Mouse (Mus musculus) heart, adult 8-10 months (tissue): ENCODE measurements around the gene Smtnl2. TPM values are rescaled to one million over a fixed set of nuclear protein-coding genes. Genes with fewer than 3 reads are reported as not detected.
A peak's percentile ranks its signal among the peaks of the same experiment; 100 is the strongest.

Experiments used
- DNase-seq: peaks from one replicate; pipeline ENCODE4 v3.0.0; 2022; ENCODE audit warnings: low spot score
- total RNA-seq, 4 experiments: library from RNA; stranded (reverse); gene quantifications; 2 replicates each; pipeline ENCODE4 v1.2.4; 2022

Gene Smtnl2
- total RNA-seq, 4 experiments from 2014 or later, result 13.6 to 18.9 (median 16.5) TPM

DNA sequence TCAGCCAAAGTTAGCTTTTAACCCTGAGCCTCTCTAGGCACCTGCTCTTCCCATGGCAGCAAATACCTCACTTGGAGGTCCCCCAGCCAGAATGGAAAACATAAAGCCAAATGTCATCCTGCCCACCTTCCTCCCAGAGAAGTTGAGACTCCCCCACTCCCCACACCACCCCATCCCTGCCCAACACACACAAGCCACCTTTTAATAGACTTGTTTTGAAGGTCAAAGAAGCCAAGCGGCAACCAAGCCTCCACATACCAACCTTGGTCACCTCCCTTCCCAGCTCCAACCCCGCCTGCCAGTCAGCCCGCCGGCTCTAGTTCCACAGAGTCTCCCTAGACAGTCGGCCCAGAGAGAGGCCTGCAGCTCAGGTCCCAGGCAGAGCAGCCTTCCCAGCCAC is 9.5 kb downstream of the Smtnl2 start:
- DNase-seq, result no peak

DNA sequence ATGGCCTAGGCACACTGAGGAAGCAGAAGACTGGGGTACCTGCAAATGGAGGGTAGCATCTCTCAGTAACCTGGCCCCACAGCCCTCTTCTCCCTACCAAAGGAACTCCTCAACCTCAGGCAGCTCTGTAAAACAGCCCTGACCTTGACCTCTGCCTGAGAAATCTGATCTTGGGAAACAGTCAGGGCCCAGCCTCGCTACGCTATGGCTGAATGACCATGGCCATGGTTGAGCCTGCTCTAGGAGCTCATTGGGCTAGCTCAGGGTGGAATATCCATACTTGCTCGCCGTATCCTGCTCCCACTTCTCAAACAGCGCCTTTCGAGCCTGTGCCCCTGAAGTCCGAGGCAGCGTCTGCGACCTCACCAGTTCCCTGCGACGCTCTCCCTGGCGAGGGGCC is 10.4 kb downstream of the Smtnl2 start:
- no peak for DNase-seq

DNA sequence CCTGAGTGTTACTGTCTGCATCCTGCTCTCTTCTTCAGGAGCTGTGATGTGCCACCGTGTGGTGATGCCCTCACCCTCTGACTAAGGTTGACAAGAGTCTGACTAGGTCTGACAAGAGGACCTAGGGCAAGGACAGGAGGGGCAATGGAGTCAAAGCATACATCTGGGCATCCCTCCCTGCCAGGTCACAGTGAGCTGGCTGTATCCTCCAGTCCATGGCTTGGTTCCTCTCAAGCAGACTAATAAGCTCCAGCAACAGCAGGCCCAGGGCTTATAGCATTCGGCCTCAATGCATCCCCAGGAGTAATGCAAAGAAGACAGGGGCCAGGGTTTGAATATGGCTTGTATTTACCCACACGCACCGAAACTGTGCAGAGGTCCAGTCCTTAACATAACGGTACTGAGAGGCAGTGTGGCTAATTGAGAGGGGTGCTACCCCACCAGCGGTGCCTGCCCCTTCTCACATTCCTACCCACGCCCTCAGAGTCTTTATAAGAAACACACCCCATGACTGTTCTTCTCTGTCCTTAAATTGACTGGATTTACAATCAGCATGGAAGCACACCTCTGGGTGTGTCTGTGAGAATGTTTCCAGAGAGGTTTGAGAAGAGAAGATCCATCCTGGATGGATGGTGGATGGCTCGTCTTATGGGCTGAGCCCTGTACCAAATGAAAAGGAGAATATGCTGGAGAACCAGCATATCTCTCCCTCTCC is 13.5 kb downstream of the Smtnl2 start:
- no peak for DNase-seq

DNA sequence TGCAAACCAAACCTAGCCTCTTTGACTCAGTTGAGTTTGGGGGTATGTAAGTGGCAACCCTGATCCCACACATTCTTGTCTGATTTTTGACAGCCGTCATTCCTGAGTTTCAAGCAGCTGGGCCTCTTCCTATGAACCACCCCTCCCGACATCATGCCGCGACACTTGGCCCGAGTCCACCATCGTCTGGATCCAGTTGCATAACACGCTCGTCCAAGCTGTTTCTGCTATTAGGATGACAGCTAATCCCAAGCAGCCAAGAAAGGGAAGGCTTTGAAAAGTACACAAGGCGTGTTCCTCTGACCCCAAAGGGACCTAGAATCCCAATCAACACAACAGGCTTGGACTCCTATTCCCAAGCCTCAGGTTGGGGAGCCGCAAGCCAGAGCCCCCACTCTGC is 14.4 kb downstream of the Smtnl2 start:
- DNase-seq, result peak; percentile 90

DNA sequence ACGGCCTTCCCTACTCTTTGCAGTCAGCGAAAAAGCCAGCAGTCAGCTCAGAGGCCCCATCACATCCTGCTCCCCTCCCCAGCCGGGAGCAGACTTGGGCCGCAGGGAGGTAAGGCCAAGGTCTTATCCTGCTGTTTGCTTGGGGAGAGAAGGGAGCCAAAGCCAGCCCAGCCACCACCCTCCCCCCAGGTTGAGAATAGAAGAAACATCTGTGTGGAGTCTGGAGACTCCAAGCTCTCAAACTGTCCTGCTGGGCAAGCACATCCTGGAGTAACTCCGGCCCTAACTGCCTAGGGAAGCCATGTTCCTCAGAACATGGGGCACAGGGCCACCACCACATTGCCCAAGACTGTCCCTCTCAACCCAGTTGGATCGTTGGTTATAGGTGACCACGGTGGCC is 14.9 kb downstream of the Smtnl2 start:
- peak; percentile 67 for DNase-seq

DNA sequence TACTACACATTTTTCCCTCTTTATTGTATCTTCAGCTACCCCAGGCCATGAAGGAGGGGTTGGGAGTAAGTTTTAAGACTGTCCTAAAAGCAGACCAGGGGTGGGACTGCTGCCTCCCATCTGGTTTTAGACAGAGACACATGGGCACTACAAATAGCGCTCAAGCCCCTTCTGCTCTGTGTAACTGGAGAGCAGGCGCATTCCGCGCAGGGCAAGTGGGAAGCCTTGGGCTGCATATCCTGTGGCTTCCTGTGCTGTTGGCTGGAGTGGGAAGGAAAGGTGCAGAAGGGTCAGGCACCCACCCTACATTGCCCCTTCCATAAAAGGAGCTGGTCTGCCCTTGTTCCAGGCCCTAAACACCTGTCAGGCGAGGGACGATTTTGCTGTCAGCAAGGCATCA is 15.9 kb downstream of the Smtnl2 start:
- no peak for DNase-seq

DNA sequence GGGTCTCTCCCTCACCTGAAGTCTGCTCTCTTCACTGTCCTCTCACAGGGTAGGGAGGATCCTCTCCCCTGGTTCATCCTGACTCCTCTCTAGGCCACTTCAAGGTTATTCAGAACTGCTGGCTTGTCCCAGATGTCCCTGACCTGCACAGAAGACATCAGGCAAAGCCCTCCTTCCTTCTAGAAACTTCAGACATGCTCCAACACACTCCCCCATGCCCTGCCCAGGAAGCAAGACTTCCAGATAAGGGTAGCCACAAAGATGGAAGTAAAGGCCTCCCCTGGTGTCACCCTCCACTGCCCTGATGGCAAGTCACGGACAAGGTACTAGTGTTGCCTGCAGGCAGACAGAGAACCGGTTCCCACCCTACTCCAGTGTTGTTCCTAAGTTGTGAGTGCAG is 16.8 kb downstream of the Smtnl2 start:
- DNase-seq, result no peak

DNA sequence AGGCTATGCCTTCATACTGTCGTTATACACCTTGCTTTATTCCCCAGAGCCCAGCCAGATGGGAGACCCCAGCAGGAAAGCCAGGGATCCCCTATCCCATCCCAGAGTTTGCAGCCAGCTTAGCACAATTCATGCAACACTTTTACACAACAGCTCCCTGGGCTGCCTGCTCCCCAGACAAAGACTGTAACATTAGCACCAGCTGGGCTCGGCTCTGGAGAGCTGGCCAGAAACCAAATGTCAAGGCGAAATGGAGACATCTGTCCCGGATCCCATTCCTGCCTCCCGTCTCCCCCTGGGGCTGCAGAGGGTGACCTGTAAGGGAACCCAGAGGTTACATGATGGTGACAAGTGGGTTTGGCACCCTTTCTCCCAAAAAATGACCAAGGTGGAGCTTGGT is 17.8 kb downstream of the Smtnl2 start:
- no peak for DNase-seq

DNA sequence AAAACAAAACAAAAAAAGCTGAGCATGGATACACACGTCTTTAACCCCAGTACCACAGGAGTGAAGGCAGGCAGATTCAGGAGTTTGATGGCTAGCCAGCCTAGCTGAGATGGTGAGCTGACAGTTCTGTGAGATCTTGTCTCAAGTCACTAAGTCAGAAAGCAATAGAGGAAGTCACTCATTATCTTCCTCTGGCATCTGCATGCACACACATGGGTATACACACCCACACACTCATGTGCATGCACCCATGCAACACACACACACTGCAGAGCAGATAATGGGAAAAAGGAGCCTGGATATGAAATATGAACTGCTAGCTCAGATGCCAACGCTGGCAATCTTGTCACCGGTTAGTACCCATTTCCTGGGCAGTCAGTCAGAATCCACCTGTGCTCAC is 18.3 kb downstream of the Smtnl2 start:
- DNase-seq, result no peak

DNA sequence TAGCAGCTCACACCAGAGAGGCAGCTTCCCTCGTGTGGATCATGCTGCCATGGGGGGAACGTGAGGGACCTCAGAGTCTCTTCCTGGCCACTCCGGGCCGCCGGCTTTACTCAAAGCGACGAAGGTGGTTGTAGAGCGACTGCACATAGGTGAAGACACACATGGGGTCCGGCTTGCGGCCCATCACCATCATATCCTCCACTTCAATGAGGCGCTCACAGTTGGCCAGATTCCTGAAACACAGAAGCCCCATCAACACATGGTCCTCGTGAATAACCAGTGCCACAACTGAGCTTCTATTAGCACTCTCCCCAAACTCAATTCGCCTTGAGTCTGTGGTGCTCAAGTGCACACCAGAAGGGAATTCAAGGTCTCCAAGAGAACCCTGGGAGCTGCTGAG is 20.3 kb downstream of the Smtnl2 start:
- no peak for DNase-seq

DNA sequence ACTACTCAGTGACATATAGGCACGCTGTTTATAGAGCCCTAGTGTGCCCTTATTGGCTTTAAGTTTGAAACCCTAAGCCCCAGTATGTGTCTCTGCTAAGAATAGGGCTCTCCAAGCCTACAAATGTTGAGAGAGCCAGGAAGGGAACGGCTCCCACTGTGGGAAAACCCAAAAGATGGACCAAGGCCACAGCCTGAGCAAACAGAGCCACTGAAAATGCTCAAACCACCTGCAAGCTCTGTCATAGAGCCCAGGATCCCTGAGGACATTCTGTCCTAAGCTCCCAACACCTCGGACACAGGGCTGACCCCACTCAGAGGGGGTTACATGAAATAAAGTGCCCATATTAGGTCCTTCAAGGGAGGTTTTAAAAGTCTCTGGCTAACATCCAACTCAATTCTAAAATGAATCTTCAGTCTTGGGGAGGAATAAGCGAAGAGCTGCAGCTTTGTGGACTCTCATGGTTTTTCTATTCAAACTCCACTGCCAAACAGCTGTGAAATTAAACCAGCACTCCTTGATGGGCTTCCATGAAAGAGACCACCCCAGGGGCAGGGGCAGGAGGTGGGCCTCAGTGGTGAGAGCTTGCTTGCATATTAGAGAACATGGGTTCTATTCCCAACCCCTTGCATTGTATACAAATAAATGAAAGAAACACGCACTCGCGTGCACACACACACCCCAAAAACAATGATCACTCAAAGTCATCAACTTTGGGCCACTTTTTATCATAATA is 21.9 kb downstream of the Smtnl2 start:
- no peak for DNase-seq

DNA sequence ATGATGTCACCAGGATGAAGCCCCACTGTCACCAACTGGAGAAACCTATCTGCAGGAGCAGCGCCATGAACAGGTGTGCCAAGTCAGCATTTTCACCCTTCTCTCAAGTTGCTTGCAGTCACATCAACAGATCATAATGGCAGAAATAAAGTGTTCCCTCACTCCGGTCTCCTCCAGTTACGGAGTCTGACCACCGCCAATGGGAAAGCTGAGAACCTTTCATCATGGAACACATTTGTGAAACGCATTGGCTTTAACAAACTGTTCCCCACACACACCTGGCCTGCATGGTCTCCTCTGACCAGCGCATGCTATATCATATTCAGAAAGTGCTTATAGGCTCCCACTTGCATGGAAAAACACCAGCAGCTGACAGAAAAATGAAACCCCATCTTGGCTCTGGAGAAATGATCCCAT is 23.4 kb downstream of the Smtnl2 start:
- no peak for DNase-seq

DNA sequence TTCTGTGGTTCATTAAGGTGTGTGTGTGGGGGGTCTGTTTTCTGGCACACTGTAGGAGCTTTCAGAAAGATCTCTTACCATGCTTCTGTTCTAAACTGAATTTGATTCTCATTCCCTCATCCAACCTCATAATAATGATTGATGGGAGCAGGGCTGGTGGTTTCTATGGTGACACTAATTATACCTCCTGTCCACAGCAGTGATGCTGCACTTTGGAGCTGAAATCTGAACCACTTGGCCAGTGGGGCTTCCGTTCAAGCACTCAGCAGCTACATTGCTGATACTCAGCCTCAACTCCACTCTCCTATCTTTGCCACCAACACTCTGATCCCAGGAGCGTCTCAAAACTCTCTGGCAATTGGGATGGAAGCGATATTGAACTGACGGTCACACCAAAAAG is 32.2 kb downstream of the Smtnl2 start:
- DNase-seq, result no peak

DNA sequence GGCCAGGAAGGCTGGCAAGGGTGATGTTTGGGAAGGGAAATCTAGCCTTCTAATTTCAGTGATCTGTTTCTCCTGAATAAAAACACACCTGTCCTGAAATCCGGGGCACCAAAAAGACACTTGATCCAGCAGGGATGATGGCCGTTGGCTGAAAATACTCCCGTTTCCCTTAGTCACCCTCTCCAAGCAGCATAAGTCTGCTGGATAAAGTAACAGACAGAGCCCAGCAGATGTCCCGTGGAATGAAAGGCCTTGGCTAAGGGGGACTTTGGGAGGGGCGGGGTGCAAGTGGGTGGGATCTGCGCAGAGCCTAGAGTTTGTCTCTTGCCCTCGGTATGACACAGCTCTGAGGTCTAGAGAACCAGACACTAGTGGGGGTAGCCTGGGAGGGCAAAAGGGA is 33.3 kb downstream of the Smtnl2 start:
- no peak for DNase-seq

DNA sequence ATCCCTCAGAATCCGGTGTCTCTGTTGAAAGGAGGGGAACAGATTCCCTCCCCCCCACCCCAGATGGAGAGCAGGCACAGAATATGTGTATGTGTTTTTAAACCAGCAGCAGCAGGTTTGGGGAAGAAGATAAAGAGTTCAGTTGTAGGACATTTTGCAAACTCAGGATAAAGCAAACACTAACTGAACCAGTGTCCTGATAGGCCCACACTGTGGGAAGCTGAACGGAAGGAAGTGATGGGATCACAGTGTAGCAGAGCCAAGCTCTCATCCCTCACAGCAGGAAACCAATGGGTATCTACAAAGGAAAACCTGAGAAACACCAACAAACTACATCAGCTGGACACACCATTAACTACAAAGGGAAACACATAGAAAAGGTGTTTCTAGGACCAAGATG is 35.0 kb downstream of the Smtnl2 start:
- DNase-seq, result no peak

DNA sequence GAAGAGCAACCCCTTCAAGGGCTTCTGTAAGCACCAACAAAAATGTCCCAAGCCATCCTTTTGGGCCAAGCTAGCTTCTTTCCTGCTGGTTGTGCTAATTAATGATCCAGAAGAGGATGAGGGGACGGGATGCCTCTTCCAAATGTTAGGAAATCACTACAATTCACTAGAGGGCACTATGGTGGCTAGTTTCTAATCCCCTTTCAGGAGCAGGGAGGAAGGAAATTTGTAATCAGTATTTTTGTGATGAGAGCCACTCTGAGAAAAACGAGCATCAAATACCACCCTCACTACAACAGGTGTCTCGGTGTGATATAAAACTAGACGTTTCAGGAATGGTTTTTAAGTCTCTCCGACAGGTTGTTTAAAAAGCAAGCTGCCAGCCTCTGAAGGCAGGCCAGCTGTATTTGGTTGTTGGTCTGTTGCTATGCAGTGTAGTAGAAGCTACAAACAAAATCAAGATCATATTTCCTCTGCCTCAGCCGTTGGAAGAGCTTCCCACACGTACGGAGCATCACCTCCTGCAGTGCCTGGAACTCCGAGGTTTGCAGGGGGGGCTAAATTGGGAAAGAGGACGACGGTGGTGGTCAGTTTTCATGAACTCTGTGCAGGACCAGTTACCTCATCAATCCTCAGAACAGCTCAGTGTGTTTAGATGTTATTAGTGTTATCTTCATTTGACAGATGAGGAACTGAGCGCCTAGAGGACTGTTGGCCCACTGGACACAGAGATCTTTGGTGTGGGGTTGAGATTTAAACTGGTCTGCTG is 41.4 kb downstream of the Smtnl2 start:
- peak; percentile 48 for DNase-seq

DNA sequence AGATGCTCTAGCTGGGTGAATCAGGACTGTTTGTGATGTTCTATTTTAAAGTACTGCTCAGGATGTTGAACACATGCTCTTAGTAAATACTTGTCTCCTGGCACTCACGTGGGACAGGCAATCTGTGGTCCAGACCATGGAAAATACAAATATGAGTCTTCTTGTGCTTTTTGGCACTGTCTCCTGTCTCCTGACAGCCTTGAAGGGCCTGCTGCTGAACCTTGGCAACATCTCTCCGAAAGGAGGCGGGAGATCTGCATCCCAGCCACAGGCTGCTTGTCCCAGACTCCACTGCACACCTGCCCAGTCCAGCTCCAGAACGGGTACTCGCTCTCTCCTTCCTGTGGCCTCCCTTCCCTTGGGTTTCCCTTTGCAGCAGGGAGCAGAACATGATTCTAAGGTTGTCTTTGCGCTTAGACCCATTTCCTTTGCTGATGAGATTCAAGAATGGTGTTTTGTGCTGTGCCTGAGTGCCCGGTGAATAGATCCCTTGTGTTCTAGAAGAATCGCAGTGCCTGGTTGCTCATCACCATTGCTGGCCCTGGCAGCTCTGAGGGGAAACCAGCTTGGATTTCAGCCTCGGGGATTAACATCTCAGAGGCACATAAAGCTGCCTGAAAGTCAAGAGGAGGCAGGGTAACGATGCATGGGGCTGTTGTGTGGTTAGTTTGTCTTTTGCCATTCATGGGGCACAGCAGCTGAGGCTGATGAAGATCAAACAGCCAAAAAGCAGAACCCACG is 43.4 kb downstream of the Smtnl2 start:
- no peak for DNase-seq

DNA sequence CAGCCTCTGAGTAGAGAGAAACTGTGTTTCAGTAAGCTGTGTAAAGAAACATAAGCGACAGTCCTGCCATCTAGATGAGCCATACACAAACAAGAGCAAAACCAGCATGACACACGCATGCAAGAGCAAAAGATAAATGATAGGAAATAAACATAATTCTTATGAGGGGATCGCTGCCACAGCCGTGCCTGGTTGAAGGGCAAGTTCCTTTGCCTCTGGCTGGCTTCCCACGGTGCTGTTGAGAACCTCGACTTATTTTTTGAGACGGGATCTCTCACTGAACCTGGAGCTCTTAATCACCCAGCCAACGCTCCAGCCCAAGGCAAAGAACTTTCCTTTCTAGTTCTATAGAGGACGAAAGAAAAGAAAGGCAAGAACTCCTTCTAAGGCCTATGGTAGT is 45.4 kb downstream of the Smtnl2 start:
- DNase-seq, result no peak

DNA sequence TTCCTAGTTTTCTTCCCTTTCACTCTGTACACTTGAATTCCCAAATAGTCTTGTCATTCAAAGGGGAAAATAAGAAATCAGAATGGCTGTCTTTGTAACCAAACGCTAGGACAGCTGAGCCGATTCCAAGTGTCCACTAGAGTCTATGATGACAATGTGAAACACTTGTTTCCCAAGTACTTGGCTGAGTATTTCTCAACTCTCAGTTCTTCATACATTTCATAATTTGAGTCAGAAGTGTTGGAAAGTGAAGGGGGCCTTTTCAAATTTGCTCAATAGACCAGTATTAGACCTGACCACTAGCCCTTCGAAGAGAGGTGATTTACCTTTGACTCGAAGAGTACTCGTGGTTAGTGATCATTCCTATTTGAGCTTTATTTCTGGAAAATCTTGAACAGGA is 47.0 kb downstream of the Smtnl2 start:
- DNase-seq, result no peak

DNA sequence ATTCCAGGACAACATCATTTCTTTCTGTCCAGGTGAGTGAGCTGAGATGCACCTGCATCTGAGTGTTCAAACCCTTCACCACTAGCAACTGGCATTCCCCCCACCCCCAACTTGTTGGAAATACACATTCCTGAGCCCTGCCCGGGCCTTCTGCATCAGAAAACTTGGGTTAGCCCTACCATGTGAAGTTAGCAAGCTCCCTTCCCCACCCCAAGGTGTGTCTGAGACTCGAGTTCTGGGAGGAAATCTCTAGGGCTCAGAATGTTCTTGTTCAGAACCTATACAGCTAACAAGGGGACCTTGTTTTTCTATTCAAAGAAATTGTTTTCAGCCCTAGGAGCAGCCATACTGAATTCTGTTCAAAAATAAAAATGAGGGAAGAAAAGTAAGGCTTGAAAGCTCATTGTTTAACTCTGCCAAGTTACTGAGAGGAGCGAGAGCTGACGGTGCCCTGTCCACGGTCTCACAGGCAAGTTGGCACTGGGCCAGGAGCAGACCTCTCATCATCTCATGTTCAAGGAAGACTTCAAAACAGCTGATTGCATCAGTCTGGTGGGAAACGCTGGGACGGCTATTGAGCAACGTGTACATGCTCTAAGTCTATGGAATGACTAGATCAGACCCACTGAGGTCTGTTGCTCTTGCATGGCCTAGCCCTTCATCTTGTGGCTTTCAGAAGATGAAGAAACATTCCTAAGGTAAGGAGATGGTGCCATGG is 47.8 kb downstream of the Smtnl2 start:
- no peak for DNase-seq

DNA sequence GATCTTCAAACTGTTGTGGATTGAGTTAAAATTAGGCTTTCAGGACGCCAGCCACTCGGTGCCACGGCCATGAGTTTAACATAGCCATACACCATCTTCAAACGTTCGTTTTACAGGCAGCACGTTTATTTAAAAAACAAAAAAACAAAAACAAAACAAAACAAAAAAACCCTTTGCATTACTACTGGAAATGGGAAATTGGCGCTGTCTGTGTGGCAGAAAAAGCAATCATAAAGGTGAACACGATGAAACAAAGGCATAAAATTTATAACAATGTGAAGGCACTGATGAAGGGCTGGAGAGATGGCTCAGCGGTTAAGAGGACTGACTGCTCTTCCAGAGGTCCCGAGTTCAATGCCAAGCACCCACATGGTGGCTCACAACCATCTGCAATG is 49.2 kb downstream of the Smtnl2 start, which contains the start of gene Tekt1:
Tekt1 (minus strand) TSS at position 96 of the 395 bp plus-strand sequence.
- no peak for DNase-seq
